Mouse (Mus musculus): ENCODE measurements around the gene Adamts17. TPM values are rescaled to one million over a fixed set of nuclear protein-coding genes. Genes with fewer than 3 reads are reported as not detected.

Adamts17 gene
- total RNA-seq, 2 experiments from 2014 or later, result not detected

DNA sequence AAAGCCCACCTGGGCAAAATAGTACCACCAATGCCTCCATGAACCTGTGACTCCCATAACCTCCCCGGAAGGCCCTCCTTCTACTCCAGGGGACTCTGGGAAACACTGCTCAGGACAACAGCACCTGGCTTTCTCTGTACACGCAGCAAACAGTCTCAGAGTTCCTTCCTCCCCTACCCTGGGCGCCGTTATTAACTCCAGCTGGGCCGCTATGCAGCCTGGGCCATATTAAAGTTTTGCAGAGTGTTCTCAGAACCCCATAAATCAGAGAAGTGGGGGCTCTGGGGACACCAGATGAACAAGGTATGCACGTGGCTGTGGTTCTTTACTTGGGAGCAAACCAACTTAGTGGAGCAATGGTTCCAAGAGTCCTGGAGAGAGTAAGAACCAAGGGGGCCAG, 306.6 kb downstream of the Adamts17 start:
- no peak for ATAC-seq (replicated peaks; ENCODE audit: poor library complexity, severe bottlenecking)

DNA sequence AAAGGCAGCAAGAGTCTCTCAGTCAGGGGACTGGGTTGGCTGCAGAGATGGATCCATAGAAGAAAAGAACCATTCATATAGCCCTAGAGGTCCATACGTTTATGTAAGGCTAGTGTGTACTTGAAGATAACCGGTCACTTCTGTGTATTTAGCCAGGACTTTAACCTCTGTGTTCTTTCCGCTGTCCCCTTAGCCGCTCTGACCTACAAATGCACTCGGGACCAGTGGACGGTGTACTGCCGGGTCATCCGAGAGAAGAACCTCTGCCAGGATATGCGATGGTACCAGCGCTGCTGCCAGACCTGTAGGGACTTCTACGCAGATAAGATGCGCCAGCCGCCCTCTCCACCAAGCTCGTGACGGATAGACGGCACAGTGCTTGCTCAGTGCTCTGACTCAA, 310.2 kb downstream of the Adamts17 start:
- ATAC-seq (replicated peaks; ENCODE audit: poor library complexity, severe bottlenecking), result no peak

DNA sequence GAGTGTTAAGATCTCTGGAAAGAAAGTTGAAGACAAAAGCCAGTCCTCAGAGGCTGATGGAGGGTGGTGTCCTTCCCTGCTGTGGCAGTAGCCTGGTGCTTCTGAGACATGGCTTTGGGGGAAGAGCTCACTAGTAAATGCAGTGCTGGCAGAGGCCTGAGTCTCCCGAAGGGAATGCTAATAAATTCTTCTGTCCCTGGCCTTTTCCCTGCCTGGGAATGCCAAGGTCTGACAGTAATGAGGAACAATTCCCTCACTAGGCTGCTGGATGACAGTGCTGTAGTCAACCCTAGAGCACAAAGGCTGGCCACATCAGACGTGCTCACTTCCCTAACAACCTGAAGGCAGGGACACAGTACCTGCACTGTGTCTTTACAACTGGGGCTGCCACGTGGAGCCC, 313.1 kb downstream of the Adamts17 start:
- ATAC-seq (replicated peaks; ENCODE audit: poor library complexity, severe bottlenecking), result no peak

DNA sequence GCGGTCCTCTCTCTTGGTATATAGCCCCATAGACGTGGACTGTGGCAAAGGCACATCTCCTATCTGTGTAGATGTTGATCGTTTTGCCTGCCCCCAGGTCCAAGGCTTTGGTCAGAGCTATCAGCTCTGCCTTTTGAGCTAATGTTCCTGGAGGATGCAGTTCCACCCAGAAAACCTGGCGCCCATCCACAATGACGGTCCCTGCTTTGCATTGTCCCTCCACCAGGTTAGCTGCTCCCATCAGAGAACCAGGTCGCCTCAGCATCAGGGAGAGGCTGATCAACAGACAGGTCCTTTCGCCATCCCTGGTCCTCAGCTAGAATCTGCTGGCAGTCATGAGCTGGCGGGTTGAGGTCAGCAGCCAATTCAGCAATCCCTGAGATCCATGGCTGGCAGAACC, 322.6 kb downstream of the Adamts17 start:
- no peak for ATAC-seq (replicated peaks; ENCODE audit: poor library complexity, severe bottlenecking)

DNA sequence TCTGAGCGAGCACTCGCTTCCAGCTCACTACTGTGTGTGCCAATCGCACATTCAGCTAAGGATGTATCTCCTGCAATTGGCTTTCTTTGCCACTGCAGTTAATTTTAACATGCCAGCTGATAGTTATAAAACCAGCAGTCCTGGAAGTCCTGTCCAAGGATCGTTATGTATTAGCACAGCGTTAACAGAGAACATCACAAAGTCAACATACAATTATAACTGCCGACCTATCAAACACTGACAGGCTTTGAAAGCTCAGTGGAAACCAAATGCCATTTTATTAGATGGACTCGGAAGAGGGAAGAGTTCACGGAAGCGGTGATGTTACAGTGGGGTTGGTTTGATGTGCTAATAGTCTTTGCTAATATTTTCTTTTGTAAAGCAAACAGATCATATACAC, 328.8 kb downstream of the Adamts17 start:
- ATAC-seq (replicated peaks; ENCODE audit: poor library complexity, severe bottlenecking), result no peak

DNA sequence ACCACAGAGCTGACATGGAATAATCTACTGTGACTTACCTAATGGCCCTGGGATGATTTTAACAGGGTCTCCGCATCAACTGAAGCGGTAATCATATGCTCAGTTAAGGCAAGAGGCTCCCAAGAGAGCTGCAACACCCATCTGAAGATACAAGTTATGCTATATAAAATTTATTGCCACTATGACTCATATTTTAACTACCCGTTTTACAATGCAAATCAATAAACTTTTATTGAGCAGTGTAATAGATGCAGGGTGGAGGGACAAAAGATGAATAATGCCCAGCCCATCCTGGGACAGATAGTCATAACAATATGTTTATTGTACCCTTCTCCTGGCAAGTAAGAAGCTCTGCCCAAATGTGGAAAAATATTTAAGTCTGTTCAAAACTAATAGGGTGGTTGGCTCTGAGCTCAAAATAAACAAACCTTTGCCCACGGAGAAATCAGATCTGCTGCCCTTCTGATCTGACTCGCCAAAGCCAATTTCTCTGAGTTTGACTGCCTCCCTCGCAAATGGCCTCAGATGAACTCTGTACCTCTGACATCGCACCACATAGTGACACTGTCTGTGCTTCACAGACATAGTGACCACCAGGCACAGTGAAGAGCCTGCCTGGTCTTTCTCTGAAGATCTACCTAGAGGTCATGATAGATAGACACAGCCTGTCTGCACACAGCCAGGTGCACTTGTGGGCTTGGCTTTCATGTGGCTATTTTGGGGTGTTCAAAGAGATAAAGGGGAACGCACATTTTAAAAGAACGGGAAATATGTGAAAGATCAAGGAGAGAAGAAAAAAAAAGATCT, 329.4 kb downstream of the Adamts17 start:
- ATAC-seq (replicated peaks; ENCODE audit: poor library complexity, severe bottlenecking), result no peak

DNA sequence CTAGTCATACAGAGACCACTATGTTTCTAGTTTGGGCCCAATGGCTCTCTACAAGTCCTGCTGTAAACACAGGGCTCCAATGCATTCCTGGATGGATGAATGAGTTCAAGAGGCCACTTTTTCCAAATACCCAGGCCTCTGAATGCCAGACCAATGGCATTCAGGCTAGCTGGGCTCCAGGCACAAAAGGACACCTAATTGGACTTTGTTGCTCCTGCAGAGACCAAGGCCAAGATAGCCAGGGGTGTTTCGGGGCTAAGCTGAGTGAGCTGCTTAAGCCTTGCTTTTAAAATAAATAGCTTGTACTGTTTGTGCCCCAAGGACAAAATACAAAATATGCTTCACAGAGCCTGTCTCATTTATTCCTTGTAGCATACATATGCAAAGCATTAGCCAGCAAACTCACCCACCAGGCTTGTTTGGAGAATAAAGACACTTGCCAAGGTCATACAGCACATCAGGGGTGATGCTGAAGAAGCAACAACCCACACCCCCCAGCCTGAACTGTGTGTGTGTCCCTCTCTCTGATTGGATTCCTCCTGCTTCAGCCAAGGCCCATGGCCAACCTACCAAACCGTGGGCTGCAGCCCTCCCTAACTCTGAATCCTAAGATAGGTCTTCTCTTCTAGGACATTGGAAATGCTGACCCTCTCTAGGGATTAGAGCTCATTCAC, 334.1 kb downstream of the Adamts17 start:
- no peak for ATAC-seq (replicated peaks; ENCODE audit: poor library complexity, severe bottlenecking)

DNA sequence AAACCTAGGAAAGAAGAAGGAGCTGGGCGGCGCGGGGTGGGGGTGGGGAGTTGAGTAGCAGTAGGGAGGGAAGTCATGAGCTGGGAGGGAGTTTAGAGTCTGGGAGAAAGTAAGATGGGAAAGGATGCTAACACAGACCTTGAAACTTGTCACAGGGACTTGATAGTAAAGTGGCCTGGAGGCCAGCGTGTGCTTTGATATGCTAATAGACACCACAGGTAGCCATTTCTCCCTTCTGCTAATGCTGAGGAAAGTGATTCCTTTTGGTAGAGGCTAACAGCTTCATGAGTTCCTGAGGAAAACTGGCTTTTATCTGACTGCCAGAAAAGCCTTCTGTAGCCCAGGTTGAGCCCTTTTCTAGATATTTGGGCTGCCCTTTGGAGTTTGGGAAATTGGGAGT, 344.3 kb downstream of the Adamts17 start:
- ATAC-seq (replicated peaks; ENCODE audit: poor library complexity, severe bottlenecking), result no peak

DNA sequence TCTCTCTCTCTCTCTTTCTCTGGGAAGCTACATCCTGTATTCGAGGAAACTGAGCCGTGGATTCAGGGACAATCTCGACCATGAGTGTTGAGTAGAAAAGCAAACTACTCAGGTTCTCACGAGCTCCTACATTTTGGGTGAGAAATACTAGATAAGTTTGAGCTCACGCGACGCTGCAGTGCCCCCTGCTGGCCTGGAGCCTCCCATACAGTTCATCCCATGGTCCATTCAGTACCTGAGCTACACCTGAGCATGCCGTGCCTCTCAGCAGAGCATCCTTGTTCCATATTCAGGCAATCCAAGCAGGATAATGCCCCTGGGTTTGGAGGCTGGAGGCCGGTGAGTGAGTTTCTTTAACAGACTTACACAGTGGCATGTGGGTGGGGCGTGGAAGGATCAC, 359.9 kb downstream of the Adamts17 start:
- ATAC-seq (replicated peaks; ENCODE audit: poor library complexity, severe bottlenecking), result peak; percentile 81

Other genes starting within 250 kb of the Adamts17 start
- 13.3 and 16.6 TPM in 2 replicates for gene Asb7, start 150.1 kb upstream of the Adamts17 start, total RNA-seq (2014; fragmentation: Nextera tagmentation)
- gene Asb7, start 150.1 kb upstream of the Adamts17 start, total RNA-seq (2017), result 7.5 and 9.5 TPM in 2 replicates
- 19.6 and 25.2 TPM in 2 replicates for gene Lins1, start 149.8 kb upstream of the Adamts17 start, total RNA-seq (2014; fragmentation: Nextera tagmentation)
- gene Lins1, start 149.8 kb upstream of the Adamts17 start, total RNA-seq (2017), result 8.6 and 11.2 TPM in 2 replicates
- not detected in 2 replicates for gene Cers3, start 96.2 kb upstream of the Adamts17 start, total RNA-seq (2014; fragmentation: Nextera tagmentation)
- not detected in 2 replicates for gene Cers3, start 96.2 kb upstream of the Adamts17 start, total RNA-seq (2017)

Data from granulocyte monocyte progenitor cell, adult 5-6 weeks (primary cell).